Mouse (Mus musculus): ENCODE measurements at regions not wholly inside any gene's neighbourhood (a gene's known extent, or its start where the extent isn't known, plus 50 kb on each side); places are given as distances from the start of the nearest gene placed in this dataset.

GRCm38 (mm10) chr12:16260501-16260900, 350.3 kb downstream of the Lpin1 start:
- 58% methylated on average over 2 of the region's 2 CpGs for WGBS
- DNase-seq (ENCODE audit: low spot score) (no peak), ATAC-seq (peak; percentile 38; the same call in 1 of the 2 replicates)
- no peaks in the 10 kb centered on the region for H3K9me3 ChIP-seq (ENCODE audit: low read length)
- no peaks in the 10 kb centered on the region for H3K36me3 ChIP-seq (ENCODE audit: insufficient read depth, low read length)
- H3K27ac ChIP-seq, result 0 out of 2 replicates have a peak overlapping the region, but pooled peaks have one; percentile 22
- no peak overlapping the region for H3K4me3 ChIP-seq (ENCODE audit: low read length)
- H3K27me3 ChIP-seq (ENCODE audit: insufficient read depth, low read length), result no peaks in the 10 kb centered on the region
- H3K4me1 ChIP-seq (ENCODE audit: insufficient read depth, low read length), result peaks cover 11% of the 10 kb centered on the region; the same call in 1 of the 2 replicates
- no peak overlapping the region for H3K9ac ChIP-seq (replicated peaks; ENCODE audit: low read length)
- H3K4me2 ChIP-seq (ENCODE audit: low read depth, low read length), result no peak overlapping the region
- TF ChIP-seq CTCF (IDR thresholded peaks at IDR 0.05; ENCODE audit: low read depth), result no peak

GRCm38 (mm10) chr12:16250621-16251020, 360.1 kb downstream of the Lpin1 start:
- 74% methylated on average over 1 of the region's 1 CpGs for WGBS
- DNase-seq (ENCODE audit: low spot score) (no peak), ATAC-seq (no peak)
- no peak overlapping the region for H3K4me2 ChIP-seq (ENCODE audit: low read depth, low read length)
- H3K27me3 ChIP-seq (ENCODE audit: insufficient read depth, low read length), result no peaks in the 10 kb centered on the region
- no peaks in the 10 kb centered on the region for H3K36me3 ChIP-seq (ENCODE audit: insufficient read depth, low read length)
- no peak overlapping the region for H3K4me3 ChIP-seq (ENCODE audit: low read length)
- H3K9me3 ChIP-seq (ENCODE audit: low read length), result no peaks in the 10 kb centered on the region
- H3K9ac ChIP-seq (replicated peaks; ENCODE audit: low read length), result no peak overlapping the region
- no peaks in the 10 kb centered on the region for H3K4me1 ChIP-seq (ENCODE audit: insufficient read depth, low read length)
- no peak for TF ChIP-seq CTCF (IDR thresholded peaks at IDR 0.05; ENCODE audit: low read depth)
- H3K27ac ChIP-seq, result no peak overlapping the region

- H3K4me3 ChIP-seq (ENCODE audit: low read length), result no peak overlapping the region
- DNase-seq (ENCODE audit: low spot score) (no peak), ATAC-seq (no peak)
- H3K27ac ChIP-seq, result no peak overlapping the region
- no peak for TF ChIP-seq CTCF (IDR thresholded peaks at IDR 0.05; ENCODE audit: low read depth)
- no peaks in the 10 kb centered on the region for H3K9me3 ChIP-seq (ENCODE audit: low read length)
- no peak overlapping the region for H3K9ac ChIP-seq (replicated peaks; ENCODE audit: low read length)
- WGBS, result 91% methylated on average over 5 of the region's 5 CpGs
- H3K27me3 ChIP-seq (ENCODE audit: insufficient read depth, low read length), result no peaks in the 10 kb centered on the region
- no peaks in the 10 kb centered on the region for H3K36me3 ChIP-seq (ENCODE audit: insufficient read depth, low read length)
- H3K4me2 ChIP-seq (ENCODE audit: low read depth, low read length), result no peak overlapping the region
- H3K4me1 ChIP-seq (ENCODE audit: insufficient read depth, low read length), result no peaks in the 10 kb centered on the region
These were observed 360.7 kb downstream of the Lpin1 start for GRCm38 (mm10) chr12:16250096-16250495.

- Histone ChIP-seq H3K4me3 (ENCODE audit: low read length) (no peak overlapping the region), H3K4me2 (ENCODE audit: low read depth, low read length) (no peak overlapping the region)
- no peak for TF ChIP-seq CTCF (IDR thresholded peaks at IDR 0.05; ENCODE audit: low read depth)
These were observed 371.0 kb downstream of the Lpin1 start for GRCm38 (mm10) chr12:16239792-16240191.

GRCm38 (mm10) chr12:16237498-16237897, 373.3 kb downstream of the Lpin1 start:
- H3K9ac ChIP-seq (replicated peaks; ENCODE audit: low read length), result no peak overlapping the region
- no peaks in the 10 kb centered on the region for H3K4me1 ChIP-seq (ENCODE audit: insufficient read depth, low read length)
- H3K4me2 ChIP-seq (ENCODE audit: low read depth, low read length), result no peak overlapping the region
- ATAC-seq (no peak), DNase-seq (ENCODE audit: low spot score) (peak; percentile 18)
- WGBS, result 69% methylated on average over 5 of the region's 5 CpGs
- no peaks in the 10 kb centered on the region for H3K36me3 ChIP-seq (ENCODE audit: insufficient read depth, low read length)
- TF ChIP-seq CTCF (IDR thresholded peaks at IDR 0.05; ENCODE audit: low read depth), result no peak
- no peak overlapping the region for H3K27ac ChIP-seq
- H3K27me3 ChIP-seq (ENCODE audit: insufficient read depth, low read length), result no peaks in the 10 kb centered on the region
- no peaks in the 10 kb centered on the region for H3K9me3 ChIP-seq (ENCODE audit: low read length)
- no peak overlapping the region for H3K4me3 ChIP-seq (ENCODE audit: low read length)

More at GRCm38 (mm10) chr12:16239792-16240191, 371.0 kb downstream of the Lpin1 start:
- H3K36me3 ChIP-seq (ENCODE audit: insufficient read depth, low read length), result no peaks in the 10 kb centered on the region
- H3K27me3 ChIP-seq (ENCODE audit: insufficient read depth, low read length), result no peaks in the 10 kb centered on the region
- no peak overlapping the region for H3K27ac ChIP-seq
- no peak for ATAC-seq
- no peak overlapping the region for H3K9ac ChIP-seq (replicated peaks; ENCODE audit: low read length)
- DNase-seq (ENCODE audit: low spot score), result no peak
- no peaks in the 10 kb centered on the region for H3K4me1 ChIP-seq (ENCODE audit: insufficient read depth, low read length)
- no peaks in the 10 kb centered on the region for H3K9me3 ChIP-seq (ENCODE audit: low read length)
- 77% methylated on average over 5 of the region's 5 CpGs for WGBS

- Histone ChIP-seq H3K36me3 (ENCODE audit: insufficient read depth, low read length) (no peaks in the 10 kb centered on the region), H3K4me3 (ENCODE audit: low read length) (no peak overlapping the region), H3K27ac (no peak overlapping the region), H3K27me3 (ENCODE audit: insufficient read depth, low read length) (no peaks in the 10 kb centered on the region), H3K9me3 (ENCODE audit: low read length) (no peaks in the 10 kb centered on the region), H3K9ac (replicated peaks; ENCODE audit: low read length) (no peak overlapping the region), H3K4me1 (ENCODE audit: insufficient read depth, low read length) (no peaks in the 10 kb centered on the region), H3K4me2 (ENCODE audit: low read depth, low read length) (no peak overlapping the region)
- TF ChIP-seq CTCF (IDR thresholded peaks at IDR 0.05; ENCODE audit: low read depth), result no peak
- WGBS, result 91% methylated on average over 3 of the region's 3 CpGs
- DNase-seq (ENCODE audit: low spot score), result no peak
- ATAC-seq, result no peak
These were observed 377.2 kb downstream of the Lpin1 start for GRCm38 (mm10) chr12:16233559-16233958.

- H3K9ac ChIP-seq (replicated peaks; ENCODE audit: low read length), result no peak overlapping the region
- WGBS, result 91% methylated on average over 8 of the region's 8 CpGs
- H3K36me3 ChIP-seq (ENCODE audit: insufficient read depth, low read length), result no peaks in the 10 kb centered on the region
- no peaks in the 10 kb centered on the region for H3K9me3 ChIP-seq (ENCODE audit: low read length)
- no peaks in the 10 kb centered on the region for H3K4me1 ChIP-seq (ENCODE audit: insufficient read depth, low read length)
- no peak for TF ChIP-seq CTCF (IDR thresholded peaks at IDR 0.05; ENCODE audit: low read depth)
- H3K4me2 ChIP-seq (ENCODE audit: low read depth, low read length), result no peak overlapping the region
- no peaks in the 10 kb centered on the region for H3K27me3 ChIP-seq (ENCODE audit: insufficient read depth, low read length)
- H3K4me3 ChIP-seq (ENCODE audit: low read length), result no peak overlapping the region
- no peak for ATAC-seq
- H3K27ac ChIP-seq, result no peak overlapping the region
- DNase-seq (ENCODE audit: low spot score), result no peak
These were observed 377.9 kb downstream of the Lpin1 start for GRCm38 (mm10) chr12:16232828-16233227.
